Mouse (Mus musculus) CD4-positive, CD25-positive, alpha-beta regulatory T cell (primary cell): ENCODE measurements around the gene Gm10053. TPM values are rescaled to one million over a fixed set of nuclear protein-coding genes. Genes with fewer than 3 reads are reported as not detected.

Source experiments
- polyA plus RNA-seq: library from polyadenylated mRNA; unstranded; fragments of 100-300 nt; shearing (Covaris generic); gene quantifications from one replicate; pipeline ENCODE4 v1.2.1, GENCODE M21; 2017

The Gm10053 gene
- polyA plus RNA-seq: 175 TPM

GRCm38 (mm10) chr19:24875129-24875870 lies at the start of gene Gm10053:
TSS of gene Gm10053 (plus strand) at chr19:24875686.

GRCm38 (mm10) chr19:24861612-24862451 lies 13.7 kb upstream of the Gm10053 start, which contains the start of gene Pgm5:
TSS of gene Pgm5 (minus strand) at chr19:24861855.

GRCm38 (mm10) chr19:24900581-24901220 lies 25.2 kb downstream of the Gm10053 start, which contains the start of gene Foxd4:
TSS of gene Foxd4 (minus strand) at chr19:24901197.

Other genes with a start within 250 kb of the Gm10053 start
- gene Tmem252, start 201.7 kb upstream of the Gm10053 start, polyA plus RNA-seq: not detected
- gene Pgm5, start 13.8 kb upstream of the Gm10053 start, polyA plus RNA-seq: not detected
- gene Foxd4, start 25.5 kb downstream of the Gm10053 start, polyA plus RNA-seq: not detected
- gene Cbwd1, start 85.9 kb downstream of the Gm10053 start, polyA plus RNA-seq: 15.1 TPM
- gene Dock8, start 123.8 kb downstream of the Gm10053 start, polyA plus RNA-seq: 168 TPM